Mouse (Mus musculus): Measurements from ENCODE around the gene Ost4. TPM values are rescaled to one million over a fixed set of nuclear protein-coding genes. Genes with fewer than 3 reads are reported as not detected.
A peak's percentile ranks its signal among the peaks of the same experiment; 100 is the strongest.

Ost4 gene
- total and polyA plus RNA-seq, 3 experiments, result 220 to 478 (median 321) TPM

- no peak for TF ChIP-seq ZKSCAN1 (IDR thresholded peaks at IDR 0.05; ENCODE audit: low read depth, low read length)
- TF ChIP-seq GABPA (IDR thresholded peaks at IDR 0.05; ENCODE audit: low read depth, low read length), result no peak
- TF ChIP-seq BHLHE40 (IDR thresholded peaks at IDR 0.05; ENCODE audit: borderline replicate concordance, low read depth, low read length), result no peak
- no peak for TF ChIP-seq CTCF (IDR thresholded peaks at IDR 0.05 in 2 of 3, conservative IDR thresholded peaks at IDR 0.05 in 1 of 3; ENCODE audit: control insufficient read depth in 1 of 3, insufficient read depth in 1 of 3, low read depth in 2 of 3, low read length in 3 of 3, poor library complexity in 1 of 3, severe bottlenecking in 1 of 3)
- TF ChIP-seq EP300 (IDR thresholded peaks at IDR 0.05; ENCODE audit: low read depth in 1 of 2, low read length in 2 of 2), result no peak
- no peak for TF ChIP-seq CHD2 (IDR thresholded peaks at IDR 0.05; ENCODE audit: low read length)
- TF ChIP-seq TCF12 (IDR thresholded peaks at IDR 0.05; ENCODE audit: low read depth, low read length), result no peak
- TF ChIP-seq HCFC1 (IDR thresholded peaks at IDR 0.05; ENCODE audit: low read depth, low read length), result 0 out of 2 replicates have a peak, but pooled peaks have one; percentile 19
- TF ChIP-seq KAT2A (conservative IDR thresholded peaks at IDR 0.05; ENCODE audit: low read depth, low read length), result peak; percentile 65; the same call in 1 of the 2 replicates
- peak; percentile 99 for TF ChIP-seq MAFK (IDR thresholded peaks at IDR 0.05; ENCODE audit: borderline replicate concordance, low read depth, low read length)
- no peak for TF ChIP-seq USF2 (IDR thresholded peaks at IDR 0.05; ENCODE audit: borderline replicate concordance in 1 of 2, insufficient read depth in 1 of 2, low read depth in 1 of 2, low read length in 2 of 2)
- TF ChIP-seq NELFE (IDR thresholded peaks at IDR 0.05; ENCODE audit: low read depth, low read length), result no peak
- no peak; the same call in 1 of the 2 replicates for TF ChIP-seq MAZ (IDR thresholded peaks at IDR 0.05; ENCODE audit: low read depth, low read length)
- no peak for TF ChIP-seq ZC3H11A (IDR thresholded peaks at IDR 0.05; ENCODE audit: low read depth, low read length)
Observed at GRCm38 (mm10) chr5:30887858-30888336, 19.7 kb downstream of the Ost4 start (continued).

- H3K9ac ChIP-seq (ENCODE audit: control insufficient read depth, low read depth, low read length, poor library complexity, severe bottlenecking), result peak overlapping the region; percentile 66
- no peaks in the 10 kb centered on the region for H3K9me3 ChIP-seq (replicated peaks; ENCODE audit: insufficient read depth, low read length)
- H3K79me2 ChIP-seq (ENCODE audit: control insufficient read depth, insufficient read depth, low read length, poor library complexity), result peaks cover 5% of the 10 kb centered on the region; the same call in 1 of the 2 replicates
- peaks cover 0 to 12% of the 10 kb centered on the region in 2 experiments; a peak in 1 of 4 replicates for H3K36me3 ChIP-seq (ENCODE audit: control insufficient read depth in 1 of 2, insufficient read depth in 2 of 2, low read length in 2 of 2)
- H3K4me3 ChIP-seq (ENCODE audit: control insufficient read depth in 1 of 2, insufficient read depth in 1 of 2, low read depth in 2 of 2, low read length in 2 of 2), result peak overlapping the region; percentile 50 to 72
- peaks cover 0 to 10% of the 10 kb centered on the region in 2 experiments; a peak in 2 of 4 replicates for H3K4me1 ChIP-seq (ENCODE audit: control insufficient read depth in 1 of 2, insufficient read depth in 2 of 2, low read length in 2 of 2)
- H3K27me3 ChIP-seq (ENCODE audit: control insufficient read depth in 1 of 2, insufficient read depth in 2 of 2, low read length in 2 of 2), result no peaks in the 10 kb centered on the region
- peak; percentile 99 for DNase-seq (ENCODE audit: low read depth, low spot score)
- peak overlapping the region; percentile 60 for H3K27ac ChIP-seq (ENCODE audit: control insufficient read depth, low read depth, low read length)
- TF ChIP-seq MAFK (IDR thresholded peaks at IDR 0.05; ENCODE audit: borderline replicate concordance, low read depth, low read length), result no peak
- TF ChIP-seq UBTF (IDR thresholded peaks at IDR 0.05; ENCODE audit: borderline replicate concordance, insufficient read depth, low read depth, low read length), result no peak
- TF ChIP-seq EP300 (IDR thresholded peaks at IDR 0.05; ENCODE audit: low read depth in 1 of 2, low read length in 2 of 2), result no peak
- TF ChIP-seq RAD21 (IDR thresholded peaks at IDR 0.05; ENCODE audit: low read depth, low read length), result no peak
- no peak for TF ChIP-seq E2F4 (IDR thresholded peaks at IDR 0.05; ENCODE audit: borderline replicate concordance, low read depth, low read length)
- TF ChIP-seq CTCF (IDR thresholded peaks at IDR 0.05 in 2 of 3, conservative IDR thresholded peaks at IDR 0.05 in 1 of 3; ENCODE audit: control insufficient read depth in 1 of 3, insufficient read depth in 1 of 3, low read depth in 2 of 3, low read length in 3 of 3, poor library complexity in 1 of 3, severe bottlenecking in 1 of 3), result no peak
- no peak for TF ChIP-seq JUND (IDR thresholded peaks at IDR 0.05; ENCODE audit: low read depth, low read length)
- TF ChIP-seq MEF2A (IDR thresholded peaks at IDR 0.05; ENCODE audit: extremely low read depth, insufficient replicate concordance, low read depth, low read length, poor library complexity, severe bottlenecking), result 0 out of 2 replicates have a peak, but pooled peaks have one; percentile 21
- TF ChIP-seq MYB (IDR thresholded peaks at IDR 0.05; ENCODE audit: low read depth, low read length), result no peak
- TF ChIP-seq ETS1 (IDR thresholded peaks at IDR 0.05; ENCODE audit: low read depth, low read length), result peak; percentile 18; the same call in 1 of the 2 replicates
- TF ChIP-seq GABPA (IDR thresholded peaks at IDR 0.05; ENCODE audit: low read depth, low read length), result no peak
- TF ChIP-seq TCF12 (IDR thresholded peaks at IDR 0.05; ENCODE audit: low read depth, low read length), result peak; percentile 27
- TF ChIP-seq MXI1 (IDR thresholded peaks at IDR 0.05; ENCODE audit: low read depth, low read length), result no peak; the same call in none of the 2 replicates
- TF ChIP-seq CHD2 (IDR thresholded peaks at IDR 0.05; ENCODE audit: low read length), result no peak
- no peak for TF ChIP-seq ZKSCAN1 (IDR thresholded peaks at IDR 0.05; ENCODE audit: low read depth, low read length)
- no peak for TF ChIP-seq KAT2A (conservative IDR thresholded peaks at IDR 0.05; ENCODE audit: low read depth, low read length)
- peak; percentile 96 to 99 for TF ChIP-seq POLR2A (IDR thresholded peaks at IDR 0.05; ENCODE audit: control insufficient read depth in 1 of 2, insufficient read depth in 1 of 2, low read depth in 1 of 2, low read length in 2 of 2, poor library complexity in 1 of 2)
- TF ChIP-seq NRF1 (IDR thresholded peaks at IDR 0.05; ENCODE audit: insufficient read depth, low read depth, low read length, poor library complexity, severe bottlenecking), result no peak
- peak; percentile 66; the same call in 1 of the 2 replicates for TF ChIP-seq HCFC1 (IDR thresholded peaks at IDR 0.05; ENCODE audit: low read depth, low read length)
- peak; percentile 95 for TF ChIP-seq ZNF384 (IDR thresholded peaks at IDR 0.05; ENCODE audit: low read depth, low read length)
- no peak for TF ChIP-seq MYC (IDR thresholded peaks at IDR 0.05; ENCODE audit: low read depth, low read length)
- TF ChIP-seq TBP (IDR thresholded peaks at IDR 0.05; ENCODE audit: low read depth, low read length), result peak; percentile 84; the same call in 1 of the 2 replicates
- no peak for TF ChIP-seq ZC3H11A (IDR thresholded peaks at IDR 0.05; ENCODE audit: low read depth, low read length)
- TF ChIP-seq RCOR1 (IDR thresholded peaks at IDR 0.05; ENCODE audit: low read depth, low read length), result no peak
- TF ChIP-seq POLR2AphosphoS5 (IDR thresholded peaks at IDR 0.05; ENCODE audit: borderline replicate concordance, low read depth, low read length), result peak; percentile 18; the same call in 1 of the 2 replicates
- TF ChIP-seq POLR2AphosphoS2 (IDR thresholded peaks at IDR 0.05; ENCODE audit: low read length), result no peak; the same call in 1 of the 2 replicates
Observed at GRCm38 (mm10) chr5:30887331-30887761, 20.2 kb downstream of the Ost4 start.
